Mouse (Mus musculus): ENCODE measurements around the gene Ccm2l.
A peak's percentile ranks its signal among the peaks of the same experiment; 100 is the strongest.

- TF ChIP-seq USF1 (IDR thresholded peaks at IDR 0.05; ENCODE audit: low read depth) = no peak
- TF ChIP-seq POLR2A (IDR thresholded peaks at IDR 0.05; ENCODE audit: insufficient read length, low read depth) = no peak
- peak in 1 of 3 experiments; percentile 20 for TF ChIP-seq MYOG (IDR thresholded peaks at IDR 0.05; ENCODE audit: control insufficient read depth in 1 of 3, insufficient read depth in 1 of 3, insufficient read length in 2 of 3, low read depth in 2 of 3)
- peak; percentile 18 for TF ChIP-seq E2F4 (IDR thresholded peaks at IDR 0.05; ENCODE audit: insufficient read depth)
Observed at GRCm38 (mm10) chr2:153032083-153032842, 33.5 kb upstream of the Ccm2l start.

Measured in myocyte (in vitro differentiated cells).